Comparison of ENCODE assay signal across 19 mouse cellular contexts in the genomic region with DNA sequence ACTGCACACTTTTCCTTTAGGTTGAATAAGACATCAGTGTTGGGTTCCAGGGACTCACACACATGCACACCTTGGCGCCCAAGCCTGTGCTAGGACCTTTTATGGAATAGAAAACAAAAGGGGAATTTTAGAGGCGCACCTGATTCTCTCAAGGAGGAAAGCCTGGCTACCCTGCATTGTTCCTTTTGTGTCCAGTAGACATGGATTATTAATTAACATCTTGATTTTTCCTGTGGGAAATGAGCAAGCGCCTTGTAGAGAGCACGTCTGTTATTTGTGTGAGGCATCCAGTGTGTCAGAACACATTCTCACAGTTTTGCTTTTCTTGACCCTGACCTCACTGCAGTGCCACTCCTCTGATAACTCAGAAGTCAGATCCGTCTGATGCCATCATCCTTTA. TPM values are rescaled to one million over a fixed set of nuclear protein-coding genes. Genes with fewer than 3 reads are reported as not detected.
A peak's percentile ranks its signal among the peaks of the same experiment; 100 is the strongest.
DNase-seq lines count a peak whose midpoint lies in the region; ATAC-seq and TF ChIP-seq lines count a peak whose summit lies in the region.
"Had no signal": no experiment of that assay in that cellular context is flagged by ENCODE, and none has a peak within 500 bp of the region (broad histone marks: within the 10 kb centered on the region; RNA-seq: fewer than 3 reads in every experiment).

No protein-coding gene starts in this region.

- intact Hi-C loops in gastrocnemius, adult 2 months (cut with DNase I): no loop called here
- intact Hi-C loops in heart, adult 2 months (cut with DNase I): loop anchor here (2.0 to 5.0 kb wide), 2 partner anchors 21 to 40 kb away; partner anchors contain the start of gene Plekhg1
- intact Hi-C loops in heart, postnatal 25 days (cut with DNase I): loop anchor here (2.0 to 5.0 kb wide), 2 partner anchors 23 to 170 kb away; no protein-coding TSS in a partner anchor

- 0 out of 2 replicates have a peak, but pooled peaks cover 2% of the 10 kb centered on the region for H3K79me2 ChIP-seq in heart, adult 2 months (replicated peaks; ENCODE audit: control insufficient read depth, insufficient read depth, low read length)

- H3K27ac ChIP-seq in gastrocnemius, adult 2 months: peak overlapping the region; percentile 65
- H3K27ac ChIP-seq in heart, adult 2 months: peak overlapping the region; percentile 58
- no peak overlapping the region for H3K27ac ChIP-seq in heart, embryonic 12.5 days (ENCODE audit: poor library complexity, severe bottlenecking)
- H3K27ac ChIP-seq in heart, embryonic 16.5 days (ENCODE audit: low read length): 0 out of 2 replicates have a peak overlapping the region, but pooled peaks have one; percentile 26
- H3K27ac ChIP-seq: forebrain, embryonic 10.5 days; forebrain, embryonic 13.5 days; hindbrain, embryonic 12.5 days; hindbrain, embryonic 15.5 days had no signal

- 57% methylated on average over 5 of the region's 5 CpGs for WGBS in heart, adult 2 months
- 70% methylated on average over 5 of the region's 5 CpGs for WGBS in heart, embryonic 12.5 days
- WGBS in heart, embryonic 16.5 days: 69% methylated on average over 5 of the region's 5 CpGs

- TF ChIP-seq EP300 in heart, adult 2 months (IDR thresholded peaks at IDR 0.05; ENCODE audit: insufficient read depth, low read depth, low read length): no peak

- no peak for TF ChIP-seq POLR2A in heart, adult 2 months (IDR thresholded peaks at IDR 0.05; ENCODE audit: insufficient read depth, low read depth, low read length)

- H3K4me1 ChIP-seq in heart, adult 2 months (ENCODE audit: control insufficient read depth, insufficient read depth, low read length): peaks cover 17% of the 10 kb centered on the region
- H3K4me1 ChIP-seq in heart, embryonic 12.5 days (replicated peaks): peaks cover under 1% of the 10 kb centered on the region; the same call in 1 of the 2 replicates
- H3K4me1 ChIP-seq in heart, embryonic 16.5 days (ENCODE audit: control insufficient read depth, insufficient read depth, low read length): no peaks in the 10 kb centered on the region
- H3K4me1 ChIP-seq: forebrain, embryonic 13.5 days; hindbrain, embryonic 15.5 days had no signal

- H3K9me3 ChIP-seq in heart, embryonic 12.5 days (replicated peaks): no peaks in the 10 kb centered on the region
- no peaks in the 10 kb centered on the region for H3K9me3 ChIP-seq in heart, embryonic 16.5 days (replicated peaks; ENCODE audit: control insufficient read depth, low read length)
- H3K9me3 ChIP-seq: forebrain, embryonic 10.5 days; forebrain, embryonic 13.5 days; hindbrain, embryonic 12.5 days; hindbrain, embryonic 15.5 days had no signal

- no peak for ATAC-seq in heart, embryonic 12.5 days (ENCODE audit: insufficient number of reproducible peaks, low FRiP score)
- no peak for ATAC-seq in heart, embryonic 16.5 days (replicated peaks; ENCODE audit: extremely low read depth, insufficient read depth, low FRiP score)
- ATAC-seq: activated CD4-positive, CD25-positive, alpha-beta regulatory T cell, adult 4 months; forebrain, embryonic 13.5 days; forebrain, embryonic 16.5 days; intestine, postnatal 0 days had no signal

- DNase-seq in gastrocnemius, adult 2 months: no peak
- no peak for DNase-seq in gastrocnemius, adult 8-10 months (ENCODE audit: low spot score in 2 of 2)
- peak in 1 of 2 experiments; percentile 25 for DNase-seq in heart, adult 2 months
- DNase-seq in heart, postnatal 25 days (ENCODE audit: low spot score): no peak
- DNase-seq: adrenal gland, adult 8-10 months; adrenal gland, postnatal 25 days; cerebellum, adult 18-20 months; cerebellum, adult 9-10 months; cerebellum, postnatal 14 days; kidney, adult 2 months had no signal

- H3K9ac ChIP-seq in heart, adult 2 months (ENCODE audit: low read depth, low read length): no peak overlapping the region
- H3K9ac ChIP-seq in heart, embryonic 12.5 days: no peak overlapping the region
- no peak overlapping the region for H3K9ac ChIP-seq in heart, embryonic 16.5 days (ENCODE audit: low read length)
- H3K9ac ChIP-seq: forebrain, embryonic 13.5 days; hindbrain, embryonic 12.5 days; hindbrain, embryonic 15.5 days had no signal

- no peaks in the 10 kb centered on the region for H3K27me3 ChIP-seq in heart, adult 2 months (ENCODE audit: control insufficient read depth, insufficient read depth, low read length)
- no peaks in the 10 kb centered on the region for H3K27me3 ChIP-seq in heart, embryonic 12.5 days (replicated peaks)
- H3K27me3 ChIP-seq in heart, embryonic 16.5 days (ENCODE audit: control insufficient read depth, insufficient read depth, low read length): no peaks in the 10 kb centered on the region
- H3K27me3 ChIP-seq: forebrain, embryonic 13.5 days; hindbrain, embryonic 12.5 days; hindbrain, embryonic 15.5 days had no signal

- no peak overlapping the region for H3K4me2 ChIP-seq in heart, embryonic 12.5 days
- no peak overlapping the region for H3K4me2 ChIP-seq in heart, embryonic 16.5 days (ENCODE audit: low read depth, low read length)
- H3K4me2 ChIP-seq: forebrain, embryonic 13.5 days; hindbrain, embryonic 12.5 days; hindbrain, embryonic 15.5 days had no signal

- TF ChIP-seq CTCF in gastrocnemius, adult 2 months (IDR thresholded peaks at IDR 0.05): no peak
- TF ChIP-seq CTCF in heart, adult 2 months (IDR thresholded peaks at IDR 0.05): no peak

- H3K4me3 ChIP-seq in gastrocnemius, adult 2 months: no peak overlapping the region
- H3K4me3 ChIP-seq in heart, adult 2 months: no peak overlapping the region
- no peak overlapping the region for H3K4me3 ChIP-seq in heart, embryonic 12.5 days
- H3K4me3 ChIP-seq in heart, embryonic 16.5 days (ENCODE audit: low read length): no peak overlapping the region
- H3K4me3 ChIP-seq: forebrain, embryonic 10.5 days; forebrain, embryonic 13.5 days; hindbrain, embryonic 12.5 days; hindbrain, embryonic 15.5 days had no signal

- H3K36me3 ChIP-seq in heart, adult 2 months (ENCODE audit: control insufficient read depth, insufficient read depth, low read length): peaks cover 11% of the 10 kb centered on the region
- H3K36me3 ChIP-seq in heart, embryonic 12.5 days: no peaks in the 10 kb centered on the region
- no peaks in the 10 kb centered on the region for H3K36me3 ChIP-seq in heart, embryonic 16.5 days (ENCODE audit: control insufficient read depth, insufficient read depth)
- H3K36me3 ChIP-seq: forebrain, embryonic 10.5 days; hindbrain, embryonic 12.5 days; hindbrain, embryonic 15.5 days had no signal

RNA-seq across cellular contexts. Expression of gene Plekhg1, which starts 21.8 kb away (rescaled TPM):
- 1 to 10 TPM; 2.7 to 4.9 TPM for total RNA-seq in gastrocnemius, adult 2 months (2021)
- total RNA-seq in gastrocnemius, adult 8-10 months (2022): 1 to 10 TPM; 1.2 to 2.5 (median 1.6) TPM
- total RNA-seq in heart, adult 2 months (2021): 10 to 100 TPM in 1 of 2 experiments, 1 to 10 TPM in 1; 7.6 to 11.0 TPM
- polyA plus RNA-seq in heart, adult 2 months (2012; rRNA removed): 3.6 and 7.2 TPM in 2 replicates
- polyA plus RNA-seq in heart, embryonic 12.5 days (2016; fragmentation: Nextera tagmentation; extraction: Ambion mirVana): 8.6 and 9.5 TPM in 2 replicates
- polyA plus RNA-seq in heart, embryonic 16.5 days (2015; fragmentation: Nextera tagmentation; extraction: Ambion mirVana): 8.1 and 9.3 TPM in 2 replicates
- 1 to 10 TPM; 9.0 to 9.6 TPM for total RNA-seq in heart, postnatal 25 days (2021)
